Mouse (Mus musculus) B cell, adult 2 months (primary cell): ENCODE results near the gene Abtb2.

ENCODE experiments used
- DNase-seq, 2 experiments: peaks; one replicate each; pipeline ENCODE4 v3.0.0; 2022

Gene Abtb2

DNA sequence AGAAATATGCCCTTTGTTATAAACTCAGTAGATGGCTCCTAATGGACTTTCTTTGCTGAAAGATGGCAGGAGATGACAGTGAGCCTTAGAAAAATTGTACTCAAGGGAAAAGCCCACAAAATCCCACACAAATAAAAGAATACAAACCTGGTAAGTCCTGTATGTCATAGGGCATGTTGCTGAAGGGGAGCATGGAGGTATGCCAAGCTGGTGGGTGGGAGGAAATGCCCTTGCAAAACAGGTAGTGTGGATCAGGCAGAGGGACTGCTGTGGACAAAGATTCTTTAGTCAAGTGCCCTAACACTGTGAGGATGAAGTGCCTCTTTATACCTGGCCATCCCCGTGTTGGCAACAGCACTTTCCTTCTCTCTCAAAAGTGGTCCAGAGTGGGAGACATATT, 126.7 kb downstream of the Abtb2 start:
- DNase-seq: no peak

DNA sequence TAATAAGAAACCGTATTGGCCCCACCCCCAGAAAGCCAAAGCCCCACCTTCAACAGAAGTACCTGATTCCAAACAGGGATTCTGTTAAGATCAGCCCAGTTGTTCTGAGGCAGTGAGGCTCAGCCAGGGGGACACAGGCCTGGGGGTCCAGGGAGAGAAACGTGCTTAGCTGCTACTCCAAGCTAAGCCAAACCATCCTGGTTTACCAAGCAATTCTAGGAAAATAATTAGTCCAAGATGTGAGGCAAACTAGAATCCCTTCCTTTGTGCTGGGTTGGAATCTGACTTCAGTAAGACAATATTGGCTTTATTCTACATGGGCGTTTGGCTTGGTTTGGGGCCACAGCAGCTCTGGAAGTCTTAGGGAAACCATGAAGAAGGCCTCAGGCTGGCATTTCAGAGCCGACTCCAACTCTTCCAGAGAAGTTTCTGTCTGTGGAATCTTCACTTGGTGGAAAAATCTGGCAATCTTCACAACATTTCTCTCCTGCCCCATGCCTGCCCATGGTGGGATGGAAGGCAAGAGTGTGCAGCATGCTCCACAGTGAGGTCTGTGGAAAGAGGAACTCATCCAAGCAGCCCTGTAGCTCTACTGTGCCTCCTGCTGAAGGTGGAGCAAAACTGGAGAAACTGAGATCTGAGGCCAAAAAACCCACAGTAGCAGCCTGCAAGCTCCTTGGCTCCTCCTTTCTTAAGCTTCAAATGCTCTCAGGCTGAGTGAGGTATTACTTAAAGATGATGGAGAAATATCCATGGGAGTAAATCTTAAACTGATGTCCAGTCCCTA, 128.9 kb downstream of the Abtb2 start:
- DNase-seq: no peak

DNA sequence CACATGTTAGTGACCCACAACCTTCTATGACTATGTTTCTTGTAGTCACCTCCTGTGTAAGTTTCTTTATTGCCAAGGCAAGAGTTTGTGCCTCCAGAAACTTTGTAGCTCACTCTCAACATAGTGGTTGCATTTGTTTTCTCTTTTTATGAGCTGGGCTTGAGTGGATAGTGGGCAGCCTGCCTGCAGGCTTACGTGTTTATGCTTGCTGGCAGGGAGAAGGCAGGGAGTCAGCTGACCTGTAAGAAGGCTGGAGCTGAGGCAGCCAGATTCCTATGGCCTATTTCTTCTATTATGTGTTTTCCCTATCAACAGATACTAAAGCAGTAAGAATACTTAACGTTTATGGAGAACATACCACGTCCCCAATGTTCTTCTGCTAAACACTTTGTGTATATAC, 130.1 kb downstream of the Abtb2 start:
- DNase-seq: no peak

DNA sequence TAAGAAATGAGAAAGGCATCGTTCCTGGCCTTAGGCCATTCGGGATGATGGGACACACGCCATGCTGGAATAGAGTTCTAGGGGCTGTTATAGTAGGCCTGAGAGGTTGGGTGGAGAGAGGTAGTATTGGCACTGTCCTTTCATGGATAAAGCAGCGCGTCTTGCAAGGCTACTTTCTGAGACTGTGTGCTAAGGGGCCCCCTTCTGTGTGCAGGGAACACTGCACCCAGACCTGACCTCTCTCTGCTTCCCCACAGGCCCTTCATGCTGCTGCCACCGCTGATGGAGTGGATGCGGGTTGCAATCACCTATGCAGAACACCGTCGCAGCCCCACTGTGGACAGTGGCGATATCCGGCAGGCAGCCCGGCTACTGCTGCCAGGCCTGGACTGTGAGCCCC, 134.4 kb downstream of the Abtb2 start:
- DNase-seq: no peak

DNA sequence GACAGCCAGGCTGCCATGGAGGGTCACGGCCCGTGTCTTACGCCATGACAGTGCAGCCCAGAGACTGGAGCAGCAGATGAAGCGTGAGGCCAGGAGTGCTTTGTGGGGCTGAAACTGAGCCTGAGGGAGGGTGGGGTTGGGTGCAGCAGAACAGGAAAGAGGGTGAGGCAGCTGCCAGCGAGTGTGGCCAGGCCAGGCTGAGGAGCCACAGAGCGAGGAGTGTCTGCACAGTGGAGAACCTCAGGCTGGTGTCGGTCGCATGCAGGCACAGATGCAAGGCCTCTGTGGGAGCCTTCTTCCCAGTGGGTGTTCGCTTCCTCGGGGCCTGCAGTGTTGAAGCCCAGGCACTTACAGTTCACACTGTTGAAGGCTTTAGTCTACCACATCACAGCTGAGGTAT, 137.2 kb downstream of the Abtb2 start:
- DNase-seq: no peak

DNA sequence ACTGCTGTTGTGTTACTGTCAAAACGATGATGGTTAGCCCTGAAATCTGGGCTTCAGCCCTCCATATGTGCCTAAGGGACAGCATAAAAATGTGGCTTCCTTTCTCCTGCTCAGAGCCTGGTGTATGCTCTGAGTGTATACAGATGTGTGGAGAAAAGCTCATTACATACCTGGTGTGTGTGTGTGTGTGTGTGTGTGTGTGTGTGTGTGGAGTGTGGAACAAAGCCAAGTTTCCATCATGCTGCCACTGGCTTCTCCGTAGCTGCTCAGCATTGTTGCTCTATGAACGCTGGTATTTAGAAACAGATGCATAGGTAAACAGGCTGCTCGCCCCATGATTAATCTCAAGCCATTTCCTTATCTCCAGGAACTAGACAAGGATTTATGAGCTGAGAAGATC, 137.8 kb downstream of the Abtb2 start:
- DNase-seq: no peak

DNA sequence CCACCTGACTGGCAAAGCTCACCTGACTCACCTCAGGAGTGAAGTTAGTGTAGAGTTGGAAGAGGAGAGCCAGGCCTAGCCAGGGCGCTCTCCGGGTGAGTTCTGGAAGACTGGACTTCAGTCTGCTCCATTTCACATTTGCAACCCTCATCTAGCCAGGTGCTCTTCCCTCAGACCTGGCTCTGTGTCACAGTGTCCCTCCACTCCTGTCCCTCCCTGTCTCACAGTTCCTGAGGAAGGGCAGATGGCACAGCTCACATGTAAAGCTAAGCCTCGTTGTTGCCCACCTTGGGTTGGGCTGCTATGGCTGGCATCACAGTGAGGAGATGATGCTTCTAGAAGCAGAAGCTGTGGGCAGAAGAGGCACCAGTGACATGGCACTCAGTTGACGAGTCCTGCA, 139.7 kb downstream of the Abtb2 start:
- DNase-seq: no peak

DNA sequence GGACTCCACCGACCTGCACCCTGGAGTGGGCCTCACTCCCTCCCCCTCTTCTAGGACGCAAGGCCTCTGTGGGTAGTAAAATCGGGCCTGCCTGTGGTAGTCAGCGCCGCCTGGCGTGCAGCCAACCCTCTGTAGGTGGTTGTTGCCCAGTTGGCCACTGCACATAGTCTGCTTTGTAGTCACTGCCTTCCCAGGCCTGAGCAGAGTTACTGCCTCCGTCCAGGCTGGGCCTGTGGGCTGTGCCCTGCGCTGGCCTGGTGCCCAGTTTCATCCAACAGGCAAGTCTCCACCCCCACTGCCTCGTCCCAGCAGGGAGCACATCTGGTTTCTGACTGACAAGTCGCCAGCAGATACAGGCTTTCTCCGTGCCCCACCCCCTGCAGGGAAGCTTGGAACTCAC, 140.1 kb downstream of the Abtb2 start:
- DNase-seq: no peak

DNA sequence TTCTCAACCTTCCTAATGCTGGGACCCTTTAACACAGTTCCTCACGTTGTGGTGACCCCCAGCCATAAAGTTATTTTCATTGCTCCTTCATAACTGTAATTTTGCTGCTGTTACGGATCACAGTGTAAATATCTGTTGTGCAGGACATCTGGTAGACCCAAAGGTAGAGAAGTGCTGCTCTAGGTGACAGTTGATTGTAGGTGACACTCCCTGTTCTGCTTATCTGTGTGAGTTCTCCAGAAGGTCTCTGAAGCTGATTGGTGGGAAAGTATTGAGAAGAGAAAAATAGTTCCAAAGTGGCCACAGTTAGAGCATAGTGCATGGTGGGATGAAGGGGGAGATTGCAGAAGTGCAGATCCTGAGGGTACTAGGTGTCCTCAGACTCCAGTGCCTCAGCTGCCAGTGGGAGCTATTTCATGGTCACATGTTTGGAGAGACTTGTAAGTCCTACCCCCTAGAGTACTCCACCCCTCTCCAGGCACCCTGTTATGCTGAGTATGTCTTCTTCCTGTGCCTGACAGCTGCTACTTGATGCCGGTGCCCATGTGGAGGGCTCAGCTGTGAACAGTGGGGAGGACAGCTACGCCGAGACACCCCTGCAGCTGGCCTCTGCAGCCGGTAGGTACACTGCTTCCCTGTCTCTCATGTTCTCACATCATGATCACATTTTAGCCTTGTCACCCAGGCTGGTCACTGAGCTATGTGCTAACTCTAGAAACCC, 141.1 kb downstream of the Abtb2 start:
- no peak for DNase-seq

DNA sequence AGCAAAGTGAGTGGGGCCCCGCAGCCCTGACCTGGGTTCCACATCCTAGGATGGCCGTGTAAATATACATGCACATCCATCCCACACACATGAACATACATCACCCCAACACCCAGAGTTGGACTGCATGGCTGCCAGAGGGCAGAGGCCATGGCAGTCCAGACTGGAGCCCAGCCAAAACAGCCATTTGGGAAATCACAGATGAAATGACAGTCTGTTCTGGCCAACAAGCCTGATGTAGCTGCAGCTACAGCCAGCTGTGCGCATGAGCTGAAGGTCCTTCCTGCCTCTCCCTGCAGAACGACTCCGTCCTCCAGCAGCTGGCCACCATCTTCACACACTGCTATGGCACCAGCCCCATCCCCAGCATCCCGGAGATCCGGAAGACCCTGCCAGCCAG, 144.7 kb downstream of the Abtb2 start:
- DNase-seq: no peak

DNA sequence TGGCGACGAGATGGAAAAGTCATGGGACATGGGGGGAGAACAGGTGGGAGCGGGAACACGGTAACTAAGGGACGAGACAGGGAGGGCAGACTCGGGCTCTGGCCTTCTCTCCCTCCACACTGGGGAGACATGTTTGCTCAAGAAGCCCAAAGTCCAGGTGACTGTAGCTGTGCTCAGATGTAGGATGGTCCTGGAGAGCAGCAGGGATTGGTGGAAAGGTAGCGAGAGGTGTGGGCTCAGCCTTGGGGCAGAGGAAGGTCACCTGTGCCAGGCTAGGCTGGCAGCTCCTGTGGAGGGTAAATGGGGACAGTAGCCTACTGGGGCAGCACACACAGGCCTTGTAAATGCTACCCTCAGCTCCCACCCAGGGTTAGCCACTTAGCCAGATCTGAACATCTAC, 147.7 kb downstream of the Abtb2 start:
- no peak for DNase-seq

DNA sequence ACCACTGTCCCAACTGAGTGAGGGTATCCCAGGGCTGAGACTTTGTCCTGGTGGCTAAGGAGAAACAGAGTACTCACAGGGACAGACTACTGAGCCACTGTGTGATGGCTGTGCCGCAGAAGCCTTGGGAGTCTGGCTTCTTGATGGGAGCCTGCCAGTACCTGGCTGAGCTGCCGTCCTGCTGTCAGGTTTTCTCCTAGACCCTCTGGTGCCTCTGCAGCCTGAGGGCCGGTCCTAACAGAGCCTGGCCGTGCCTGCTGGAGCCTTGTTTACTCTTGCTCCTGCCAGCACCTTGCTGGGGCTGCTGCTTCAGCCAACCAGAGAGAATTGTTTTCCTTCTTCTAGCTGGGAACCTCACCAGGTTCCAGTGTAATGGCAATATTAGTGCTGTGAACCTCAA, 148.3 kb downstream of the Abtb2 start:
- no peak for DNase-seq

DNA sequence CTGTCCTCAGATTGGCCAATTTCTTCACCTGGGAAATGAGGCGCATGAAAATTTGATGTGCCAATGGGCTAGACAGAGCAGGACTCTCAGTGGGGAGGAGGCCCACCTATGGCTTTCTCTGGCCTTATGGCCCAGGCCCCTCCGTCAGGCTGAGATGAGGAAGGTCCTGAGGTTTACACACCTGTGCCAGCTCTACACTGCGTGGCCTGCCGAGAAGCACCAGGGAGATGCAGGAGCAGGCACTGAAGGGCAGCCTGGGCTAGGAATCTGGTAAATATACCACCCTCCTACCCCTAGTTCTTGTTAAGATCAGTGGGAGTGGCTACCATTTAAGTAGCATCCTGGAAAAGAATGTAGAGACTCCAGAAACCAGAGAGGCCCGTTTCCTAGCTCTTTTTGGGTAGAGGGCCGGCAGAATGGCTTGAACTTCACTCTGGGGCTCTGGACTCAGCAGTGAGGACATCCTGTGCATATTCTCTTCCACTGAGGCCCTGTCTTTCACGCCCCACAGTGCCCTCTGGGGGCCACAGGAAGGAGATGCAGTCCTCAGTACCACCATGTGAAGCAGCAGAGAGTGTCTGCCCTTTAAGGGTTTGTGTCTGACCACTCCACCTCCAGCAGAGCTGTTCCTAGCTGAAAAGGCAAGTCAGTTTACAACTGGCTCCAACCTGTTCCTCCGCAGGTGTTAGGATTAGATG, 152.6 kb downstream of the Abtb2 start:
- DNase-seq: peak; percentile 78 to 81

DNA sequence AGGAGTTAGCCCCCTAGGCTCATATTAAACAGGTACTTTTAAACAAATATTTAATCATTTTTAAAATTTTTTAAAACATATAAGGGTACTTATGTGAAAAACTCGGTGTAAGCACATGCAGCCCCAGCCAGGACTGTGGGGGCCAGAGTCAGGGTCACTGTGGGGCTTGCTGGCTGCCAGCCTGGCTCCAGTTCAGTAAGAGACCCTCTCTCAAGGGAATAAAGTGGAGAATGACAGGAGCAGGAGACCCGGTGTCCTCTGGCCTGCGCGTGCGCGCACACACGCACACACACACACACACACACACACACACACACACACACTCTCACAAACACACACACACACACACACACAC, 153.2 kb downstream of the Abtb2 start:
- no peak for DNase-seq

DNA sequence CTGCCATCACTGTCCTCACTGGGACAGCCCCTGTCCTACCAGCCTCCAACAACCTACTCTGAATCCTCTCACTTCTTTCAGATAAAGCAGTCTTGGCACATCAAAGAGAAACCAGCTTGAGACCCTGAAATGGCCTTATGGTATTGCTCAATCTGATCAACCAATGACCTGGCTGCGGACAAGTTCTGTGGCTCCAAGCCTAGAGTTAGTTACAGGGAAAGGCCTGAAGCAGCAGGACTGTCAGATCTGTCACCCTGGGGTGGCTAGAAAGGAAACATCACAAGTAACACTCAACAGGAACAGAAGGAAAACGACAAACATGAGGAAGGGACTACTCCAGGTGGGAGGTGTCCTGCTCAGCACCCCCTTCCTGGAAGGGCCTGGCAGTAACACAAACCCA, 158.4 kb downstream of the Abtb2 start:
- DNase-seq: no peak

DNA sequence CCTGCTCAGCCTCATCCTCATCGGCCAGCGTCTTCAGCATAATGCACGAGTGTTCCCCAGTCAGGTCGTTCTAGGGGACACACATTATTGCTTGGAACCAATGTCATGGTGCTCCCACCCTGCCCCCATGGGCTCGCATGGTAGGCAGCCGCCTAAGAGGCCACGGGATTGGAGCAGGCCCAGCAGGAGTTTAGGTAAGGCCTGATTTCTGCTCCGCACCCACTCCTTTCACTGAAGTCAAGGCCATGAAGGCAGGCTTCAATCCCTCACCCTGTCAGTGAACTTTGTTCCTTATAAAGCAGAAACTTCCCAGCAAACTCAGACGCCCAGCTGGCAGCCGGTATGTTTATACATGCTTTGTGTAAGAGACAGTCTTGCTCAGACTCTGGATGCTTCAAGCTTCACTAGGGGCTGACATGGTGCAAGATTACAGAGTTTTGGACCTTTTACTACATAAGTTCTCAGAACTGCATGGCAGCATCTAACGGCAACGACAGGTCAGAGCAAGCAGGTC, 162.0 kb downstream of the Abtb2 start:
- DNase-seq: no peak

DNA sequence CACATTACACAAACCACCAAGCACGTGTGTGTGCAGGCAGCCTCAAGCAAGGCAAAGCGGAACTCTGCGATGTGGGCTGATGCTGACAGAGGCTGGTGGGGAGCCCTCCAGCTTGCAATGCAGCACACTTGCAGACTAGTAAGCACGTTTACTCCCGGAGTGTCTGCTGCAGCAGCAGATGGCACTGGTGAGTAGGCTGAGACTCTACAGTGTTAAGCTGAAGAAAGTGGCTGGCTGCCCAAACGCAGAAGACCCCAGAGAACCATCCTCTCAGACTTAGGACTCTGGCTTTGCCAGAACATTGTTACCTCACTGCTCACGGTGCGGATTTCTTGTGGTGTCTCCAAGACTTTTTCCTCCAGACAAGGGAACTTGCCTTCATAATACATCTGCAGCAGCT, 164.9 kb downstream of the Abtb2 start:
- DNase-seq: no peak

DNA sequence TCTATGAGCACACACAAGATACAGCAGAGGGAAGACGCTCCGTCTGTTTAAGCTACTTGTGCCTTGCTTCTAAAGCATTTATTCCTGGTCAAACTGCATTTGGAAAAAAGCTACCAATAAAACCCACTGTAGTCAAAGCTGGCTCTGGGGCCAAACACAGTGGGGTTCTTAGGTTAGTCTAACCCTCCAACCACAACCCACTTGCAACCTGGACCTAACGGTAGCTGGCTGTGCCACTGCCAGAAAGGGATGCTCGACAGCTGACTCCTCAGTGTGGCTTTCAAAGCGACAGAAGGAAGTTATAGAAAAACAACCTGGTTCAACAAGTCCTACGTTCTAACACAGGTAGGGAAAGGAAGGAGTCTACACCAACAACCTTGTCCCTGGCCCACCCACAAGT, 165.3 kb downstream of the Abtb2 start:
- no peak for DNase-seq

DNA sequence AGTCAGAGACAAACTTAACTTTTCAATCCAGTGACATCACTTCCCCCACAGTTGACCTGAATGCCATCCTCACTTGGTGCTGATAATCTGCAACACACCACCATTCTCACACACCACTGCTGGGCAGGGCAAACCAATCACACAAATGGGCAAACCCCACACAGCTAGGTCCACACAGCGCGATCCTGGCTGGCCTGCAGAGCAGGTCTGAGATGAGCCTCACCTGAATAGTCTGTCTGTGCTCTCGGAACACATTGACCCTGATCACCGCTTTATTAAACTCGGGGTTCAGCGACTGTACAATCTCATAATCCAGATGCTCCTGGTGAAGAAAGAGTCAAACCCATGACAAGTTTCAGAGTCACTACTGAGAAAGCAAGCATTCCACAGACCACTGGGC, 176.7 kb downstream of the Abtb2 start:
- no peak for DNase-seq

DNA sequence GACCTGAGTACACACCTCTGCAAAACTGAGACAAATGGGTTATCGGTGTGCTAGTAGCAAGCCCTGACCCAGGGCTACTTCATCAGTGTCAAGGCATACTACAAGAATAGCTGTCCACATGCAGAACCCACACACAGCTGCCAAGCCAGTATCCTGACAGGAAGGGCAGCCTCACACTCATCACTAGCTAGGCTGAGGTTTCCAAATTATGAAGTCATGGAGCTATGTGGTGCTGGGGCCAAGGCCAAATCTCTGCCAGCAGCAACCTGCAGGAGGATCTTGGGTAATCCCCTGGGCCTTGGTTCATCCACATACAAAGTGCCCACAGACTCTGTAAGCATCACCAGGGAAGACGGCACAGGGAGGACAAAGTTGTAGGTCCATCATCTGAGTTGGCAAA, 177.4 kb downstream of the Abtb2 start:
- DNase-seq: no peak

DNA sequence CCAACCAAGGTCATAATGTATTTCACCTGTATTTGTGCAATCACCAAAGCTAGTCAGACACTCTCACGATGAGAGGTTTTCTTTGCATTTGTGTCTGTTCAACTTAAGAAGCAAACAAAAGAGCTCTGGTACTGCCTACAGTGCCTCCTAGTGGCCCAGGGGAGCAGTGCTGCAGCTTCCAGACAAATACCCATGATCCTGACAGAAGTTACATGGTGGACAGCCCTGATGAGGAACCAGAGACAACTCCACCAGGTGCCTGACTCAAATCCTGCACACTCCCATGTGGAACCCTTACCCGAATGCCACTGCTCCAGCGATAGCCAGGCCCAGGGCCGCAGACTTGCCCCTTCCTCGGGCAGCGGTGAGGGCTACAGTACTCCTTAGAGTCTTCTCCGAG, 177.9 kb downstream of the Abtb2 start:
- peak; percentile 78 to 82 for DNase-seq

DNA sequence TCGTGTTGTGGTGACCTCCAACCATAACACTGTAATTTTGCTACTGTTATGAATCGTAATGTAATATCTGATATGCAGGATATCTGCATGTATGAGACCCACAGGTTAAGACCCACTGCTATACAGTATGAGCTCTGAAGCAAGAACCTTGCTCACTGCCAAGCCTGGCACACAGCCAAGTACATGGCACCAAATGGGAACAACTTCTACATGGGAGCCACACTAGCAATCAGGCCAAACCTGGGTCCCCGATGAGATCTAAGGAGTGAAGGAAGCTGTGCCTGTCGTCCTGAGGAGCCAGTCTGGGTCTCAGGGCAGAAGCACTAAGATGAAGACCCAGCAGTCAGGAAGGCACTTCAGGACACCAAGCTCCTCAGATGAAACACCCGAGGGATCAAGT, 179.4 kb downstream of the Abtb2 start:
- no peak for DNase-seq

DNA sequence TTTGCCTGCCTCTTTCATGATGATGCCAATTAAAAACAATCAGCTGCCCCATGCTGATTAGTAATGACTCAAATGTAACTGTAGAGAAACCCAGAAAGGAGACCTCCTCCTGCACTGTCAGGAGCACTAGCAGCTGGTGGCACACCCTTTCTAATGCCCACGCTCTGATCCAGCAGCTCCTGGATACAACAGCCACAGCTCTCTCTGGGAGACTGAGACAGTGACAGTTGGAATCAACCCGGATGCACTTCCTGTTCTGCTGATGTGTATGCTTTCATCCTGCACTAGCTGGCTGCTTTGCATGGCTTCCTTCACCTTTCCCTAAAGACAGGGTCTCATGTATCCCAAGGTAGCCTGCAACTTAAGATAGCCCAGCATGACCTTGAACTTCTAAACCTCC, 180.0 kb downstream of the Abtb2 start:
- no peak for DNase-seq

DNA sequence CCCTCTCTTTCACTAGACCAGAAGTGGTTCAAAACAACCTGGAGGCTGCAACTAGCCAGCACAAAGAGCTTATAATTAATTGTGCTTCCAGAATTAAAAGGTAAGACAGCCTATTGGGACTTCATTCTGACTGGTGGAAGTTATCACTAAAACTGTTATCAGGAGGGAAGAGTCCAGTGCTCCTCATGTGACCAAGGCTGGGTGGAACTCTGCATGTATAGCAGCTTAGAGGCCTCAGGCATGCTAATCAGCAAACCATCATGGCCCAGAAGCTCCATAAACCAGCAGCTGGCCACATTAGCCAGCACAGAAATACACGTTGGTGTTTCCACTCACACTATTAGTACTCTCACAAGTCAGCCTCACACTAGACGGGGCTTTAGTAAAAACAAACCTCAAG, 180.7 kb downstream of the Abtb2 start:
- DNase-seq: no peak
